Mouse (Mus musculus): ENCODE measurements at regions not wholly inside any gene's neighbourhood (a gene's known extent, or its start where the extent isn't known, plus 50 kb on each side); places are given as distances from the start of the nearest gene placed in this dataset.

DNA sequence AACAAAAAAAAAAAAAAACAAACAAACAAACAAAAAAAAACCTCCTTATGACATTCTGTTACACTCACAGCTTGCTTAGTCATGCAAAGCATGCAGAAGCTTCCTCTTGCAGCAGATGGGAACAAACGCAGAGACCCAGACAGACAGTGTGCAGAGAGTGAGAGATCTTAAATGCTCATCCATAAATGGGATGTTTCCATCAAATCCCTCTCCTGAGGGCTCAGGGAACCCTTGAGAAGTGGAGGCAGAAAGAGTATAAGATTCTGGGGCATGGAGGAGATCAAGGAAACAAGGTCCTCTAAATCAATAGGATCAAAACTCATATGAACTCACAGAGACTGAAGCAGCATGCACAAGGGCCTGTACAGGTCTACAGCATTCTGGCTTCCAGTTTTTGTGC is 52.5 kb downstream of the Adm start:
- Histone ChIP-seq H3K27ac (replicated peaks) (no peak overlapping the region), H3K27me3 (no peaks in the 10 kb centered on the region), H3K9ac (no peak overlapping the region), H3K36me3 (no peaks in the 10 kb centered on the region), H3K4me2 (replicated peaks) (no peak overlapping the region), H3K9me3 (replicated peaks) (no peaks in the 10 kb centered on the region), H3K4me1 (no peaks in the 10 kb centered on the region), H3K4me3 (replicated peaks) (no peak overlapping the region)
- no peak for ATAC-seq (ENCODE audit: insufficient number of reproducible peaks, low FRiP score, low TSS enrichment, low read depth)
- 72% methylated on average over 1 of the region's 1 CpGs for WGBS

DNA sequence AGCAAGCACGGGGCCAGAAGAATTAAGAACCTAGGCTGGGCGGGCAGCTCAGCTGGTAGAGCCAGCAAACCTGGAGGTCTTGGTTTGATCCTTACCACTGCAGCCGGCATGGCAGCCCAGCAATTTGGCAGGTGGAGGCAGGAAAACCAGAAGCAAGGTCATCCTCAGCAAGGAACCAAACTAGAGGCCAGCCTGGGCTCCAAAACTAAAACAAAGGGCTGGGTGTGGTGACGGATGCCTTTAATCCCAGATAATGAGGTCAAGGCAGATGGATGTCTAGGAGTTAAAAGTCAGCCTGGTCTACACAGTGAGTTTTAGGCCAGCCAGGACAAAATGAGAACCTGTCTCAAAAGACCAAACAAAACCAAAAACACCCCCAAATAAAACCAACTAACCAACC is 55.5 kb downstream of the Adm start:
- no peaks in the 10 kb centered on the region for H3K9me3 ChIP-seq (replicated peaks)
- H3K4me2 ChIP-seq (replicated peaks): no peak overlapping the region
- no peak overlapping the region for H3K4me3 ChIP-seq (replicated peaks)
- no peaks in the 10 kb centered on the region for H3K4me1 ChIP-seq
- ATAC-seq (ENCODE audit: insufficient number of reproducible peaks, low FRiP score, low TSS enrichment, low read depth): no peak
- no peaks in the 10 kb centered on the region for H3K36me3 ChIP-seq
- WGBS: 73% methylated on average over 4 of the region's 4 CpGs
- no peak overlapping the region for H3K27ac ChIP-seq (replicated peaks)
- no peak overlapping the region for H3K9ac ChIP-seq
- no peaks in the 10 kb centered on the region for H3K27me3 ChIP-seq

DNA sequence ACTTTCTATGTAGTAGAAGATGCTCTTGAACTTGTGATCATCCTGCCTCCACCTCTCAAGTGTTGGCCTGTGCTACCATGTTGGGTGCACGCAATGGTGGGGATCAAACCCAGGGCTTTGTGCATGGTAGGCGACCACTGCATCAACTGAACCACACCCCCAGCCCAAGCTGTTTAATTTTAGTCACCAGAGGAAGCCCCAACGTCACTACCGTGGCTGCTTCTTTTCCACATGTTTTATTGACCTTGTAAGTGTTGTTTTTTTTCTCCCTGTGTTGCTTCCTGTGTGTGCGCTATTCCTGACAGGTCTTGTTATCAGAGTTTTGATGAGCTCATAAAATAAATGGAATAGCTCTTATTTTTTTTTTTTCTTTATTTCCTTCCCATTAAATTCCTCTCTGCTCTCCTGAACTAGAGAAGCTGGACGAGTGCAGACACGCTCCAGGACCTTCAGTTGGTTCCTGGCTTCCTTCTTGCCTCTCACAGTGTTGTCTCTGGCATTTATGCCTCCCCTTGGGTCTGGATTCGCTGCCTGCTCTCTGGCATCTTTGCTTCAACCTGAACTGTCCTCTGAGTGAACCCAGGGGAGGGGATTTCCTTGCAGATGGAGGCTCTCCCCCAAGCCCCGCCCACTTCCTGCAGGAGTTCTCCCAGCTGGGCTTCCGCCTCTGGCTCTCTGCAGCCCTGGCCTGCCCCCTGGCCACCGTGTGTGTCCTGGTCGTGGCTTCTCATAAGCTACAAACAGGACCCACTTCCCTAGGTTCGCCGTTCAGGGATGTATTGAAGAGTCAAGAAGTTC is 61.6 kb downstream of the Adm start:
- Histone ChIP-seq H3K27me3 (no peaks in the 10 kb centered on the region), H3K27ac (replicated peaks) (peak overlapping the region; percentile 55; the same call in 1 of the 2 replicates), H3K4me2 (replicated peaks) (peak overlapping the region; percentile 21), H3K9me3 (replicated peaks) (no peaks in the 10 kb centered on the region), H3K4me1 (peaks cover 10% of the 10 kb centered on the region), H3K36me3 (no peaks in the 10 kb centered on the region), H3K4me3 (replicated peaks) (no peak overlapping the region), H3K9ac (no peak overlapping the region)
- ATAC-seq (ENCODE audit: insufficient number of reproducible peaks, low FRiP score, low TSS enrichment, low read depth): no peak; the same call in 1 of the 2 replicates
- WGBS: 28% methylated on average over 14 of the region's 14 CpGs

DNA sequence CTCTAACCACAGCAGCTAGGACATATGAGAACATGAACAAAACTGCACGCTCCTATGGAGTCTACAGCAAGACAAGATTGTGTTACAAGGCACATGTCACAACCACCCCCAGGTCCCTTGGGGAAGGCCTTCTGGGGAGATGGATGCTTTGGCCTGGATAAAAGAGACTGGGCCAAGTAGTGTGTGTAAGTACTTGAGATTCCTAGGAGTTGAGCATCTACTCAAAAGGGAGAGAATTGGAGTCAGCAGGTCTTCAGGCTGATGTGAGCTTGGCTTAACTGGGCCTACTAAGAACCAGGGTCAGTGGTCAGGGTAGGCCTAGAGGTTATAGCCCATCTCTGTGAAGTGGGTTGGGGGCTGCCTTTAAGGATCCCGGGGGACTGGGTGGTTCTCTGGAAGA is 62.8 kb downstream of the Adm start:
- WGBS: 87% methylated on average over 2 of the region's 2 CpGs
- ATAC-seq (ENCODE audit: insufficient number of reproducible peaks, low FRiP score, low TSS enrichment, low read depth): no peak
- H3K27ac ChIP-seq (replicated peaks): no peak overlapping the region
- H3K4me3 ChIP-seq (replicated peaks): no peak overlapping the region
- no peak overlapping the region for H3K4me2 ChIP-seq (replicated peaks)
- H3K4me1 ChIP-seq: peaks cover 10% of the 10 kb centered on the region
- no peaks in the 10 kb centered on the region for H3K36me3 ChIP-seq
- H3K9me3 ChIP-seq (replicated peaks): no peaks in the 10 kb centered on the region
- no peak overlapping the region for H3K9ac ChIP-seq
- no peaks in the 10 kb centered on the region for H3K27me3 ChIP-seq

DNA sequence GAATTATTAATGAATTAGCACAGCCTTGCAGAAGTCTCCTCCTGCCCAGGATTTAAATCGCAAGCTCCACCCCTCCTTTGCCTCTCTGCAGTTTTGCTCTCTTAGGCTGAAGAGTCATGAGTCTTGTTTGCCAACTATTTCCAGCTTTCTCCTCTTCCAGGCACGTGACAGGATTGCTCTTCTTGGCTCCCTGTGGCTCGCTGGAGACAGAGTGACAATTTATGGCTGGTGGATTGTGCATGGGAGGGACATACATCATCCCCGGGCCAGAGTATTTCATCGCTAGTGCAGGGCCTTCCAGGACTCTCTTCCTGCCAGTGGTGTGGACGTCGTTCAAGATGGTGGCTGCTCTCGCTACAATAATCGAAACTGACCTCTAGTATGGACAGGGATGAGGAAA is 63.4 kb downstream of the Adm start:
- Histone ChIP-seq H3K9me3 (replicated peaks) (no peaks in the 10 kb centered on the region), H3K27me3 (no peaks in the 10 kb centered on the region), H3K4me2 (replicated peaks) (no peak overlapping the region), H3K27ac (replicated peaks) (no peak overlapping the region), H3K9ac (no peak overlapping the region), H3K4me1 (peaks cover 10% of the 10 kb centered on the region), H3K36me3 (no peaks in the 10 kb centered on the region), H3K4me3 (replicated peaks) (no peak overlapping the region)
- ATAC-seq (ENCODE audit: insufficient number of reproducible peaks, low FRiP score, low TSS enrichment, low read depth): no peak
- 87% methylated on average over 9 of the region's 9 CpGs for WGBS

DNA sequence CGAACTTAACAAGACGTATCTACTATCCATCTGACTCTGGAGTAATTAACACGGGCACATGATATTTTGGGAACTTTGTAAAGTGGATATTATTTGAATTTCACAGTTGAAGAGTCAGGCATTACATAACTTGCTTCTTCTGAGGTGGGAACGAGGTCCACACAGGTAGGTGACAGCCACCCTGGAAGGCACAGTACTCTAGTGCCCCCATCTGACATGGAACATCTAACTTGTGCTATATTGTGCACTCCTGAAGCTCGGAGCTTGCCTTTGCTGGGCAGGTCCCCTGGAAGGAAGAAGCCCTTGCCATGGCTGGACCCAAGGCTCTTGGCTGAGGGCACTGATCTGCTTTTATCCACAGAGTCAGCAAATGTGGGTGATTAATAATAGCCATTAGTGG is 66.8 kb downstream of the Adm start:
- no peak for ATAC-seq (ENCODE audit: insufficient number of reproducible peaks, low FRiP score, low TSS enrichment, low read depth)
- H3K4me3 ChIP-seq (replicated peaks): no peak overlapping the region
- WGBS: 79% methylated on average over 5 of the region's 5 CpGs
- no peaks in the 10 kb centered on the region for H3K36me3 ChIP-seq
- no peaks in the 10 kb centered on the region for H3K9me3 ChIP-seq (replicated peaks)
- H3K27ac ChIP-seq (replicated peaks): no peak overlapping the region
- H3K9ac ChIP-seq: no peak overlapping the region
- no peak overlapping the region for H3K4me2 ChIP-seq (replicated peaks)
- H3K27me3 ChIP-seq: no peaks in the 10 kb centered on the region
- H3K4me1 ChIP-seq: peaks cover 3% of the 10 kb centered on the region

DNA sequence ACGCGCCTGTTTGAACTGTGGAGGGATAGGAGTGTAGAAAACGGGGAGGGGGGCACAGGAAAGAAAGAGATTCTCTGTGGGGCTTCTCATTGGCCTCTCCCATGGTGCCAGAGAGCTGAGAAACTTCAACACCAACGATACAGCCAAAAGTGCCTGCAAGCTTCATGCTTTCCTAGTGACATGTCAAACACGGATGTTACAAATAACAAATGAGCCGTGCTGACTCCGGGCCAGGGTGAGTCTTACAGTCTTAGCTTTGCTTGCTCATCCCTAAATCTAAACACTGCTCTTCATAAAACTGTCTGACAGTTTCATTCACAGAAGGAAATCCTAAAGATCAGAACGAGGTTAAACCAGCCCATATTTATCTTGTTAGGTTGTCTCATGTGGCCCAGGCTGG is 68.3 kb downstream of the Adm start:
- no peak overlapping the region for H3K4me2 ChIP-seq (replicated peaks)
- no peak overlapping the region for H3K4me3 ChIP-seq (replicated peaks)
- H3K9ac ChIP-seq: no peak overlapping the region
- H3K4me1 ChIP-seq: no peaks in the 10 kb centered on the region
- WGBS: 77% methylated on average over 8 of the region's 8 CpGs
- H3K9me3 ChIP-seq (replicated peaks): no peaks in the 10 kb centered on the region
- no peaks in the 10 kb centered on the region for H3K36me3 ChIP-seq
- ATAC-seq (ENCODE audit: insufficient number of reproducible peaks, low FRiP score, low TSS enrichment, low read depth): no peak
- H3K27ac ChIP-seq (replicated peaks): no peak overlapping the region
- H3K27me3 ChIP-seq: no peaks in the 10 kb centered on the region

DNA sequence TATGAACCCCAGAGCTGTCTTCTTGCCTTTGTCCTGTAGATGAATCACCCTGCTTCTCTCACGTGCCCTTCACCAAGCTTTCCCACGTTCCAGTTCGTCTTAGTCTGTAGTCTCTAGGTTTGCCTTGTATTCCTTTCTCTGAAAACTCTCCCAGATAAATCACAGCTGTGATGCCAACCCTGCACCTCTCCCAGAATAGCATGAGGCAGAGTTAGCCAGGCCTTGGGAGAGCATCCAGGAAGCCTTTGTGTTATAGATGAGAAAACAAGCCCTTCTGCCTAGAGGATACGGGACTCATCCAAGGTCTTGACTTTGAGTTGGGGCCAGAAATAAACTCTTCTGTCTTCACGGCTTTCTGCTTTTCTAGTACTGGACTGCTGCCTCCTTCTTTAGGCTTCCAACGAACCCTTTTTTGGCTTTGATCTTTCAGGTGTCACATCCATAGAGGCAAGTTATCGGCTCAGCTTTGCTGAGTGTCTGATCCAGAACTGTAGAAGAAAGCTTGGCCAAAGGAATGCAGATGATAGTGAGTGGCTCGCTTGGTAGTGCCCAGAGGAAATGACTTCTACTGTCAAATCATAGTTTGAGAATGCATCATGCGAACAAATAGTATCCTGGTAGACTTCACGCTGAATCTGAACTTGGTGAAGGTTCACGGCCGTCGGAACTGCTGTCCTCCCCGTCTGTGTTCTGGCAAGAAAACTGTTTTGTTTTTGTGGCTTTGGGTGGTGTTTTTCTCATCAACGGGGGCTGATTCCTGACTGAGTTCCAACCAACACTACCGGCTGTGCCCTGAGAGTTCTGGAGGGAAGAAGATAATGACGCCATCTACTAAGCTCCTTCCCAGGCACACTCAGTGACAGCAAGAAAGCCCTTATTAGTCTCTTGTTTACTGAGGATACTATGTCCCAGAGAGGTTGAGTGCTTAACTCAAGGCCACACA is 69.5 kb upstream of the Ampd3 start:
- no peaks in the 10 kb centered on the region for H3K27me3 ChIP-seq
- H3K9me3 ChIP-seq (replicated peaks): no peaks in the 10 kb centered on the region
- H3K4me2 ChIP-seq (replicated peaks): no peak overlapping the region
- H3K4me3 ChIP-seq (replicated peaks): no peak overlapping the region
- H3K27ac ChIP-seq (replicated peaks): no peak overlapping the region
- no peaks in the 10 kb centered on the region for H3K36me3 ChIP-seq
- 81% methylated on average over 17 of the region's 17 CpGs for WGBS
- no peak for ATAC-seq (ENCODE audit: insufficient number of reproducible peaks, low FRiP score, low TSS enrichment, low read depth)
- no peak overlapping the region for H3K9ac ChIP-seq
- no peaks in the 10 kb centered on the region for H3K4me1 ChIP-seq

DNA sequence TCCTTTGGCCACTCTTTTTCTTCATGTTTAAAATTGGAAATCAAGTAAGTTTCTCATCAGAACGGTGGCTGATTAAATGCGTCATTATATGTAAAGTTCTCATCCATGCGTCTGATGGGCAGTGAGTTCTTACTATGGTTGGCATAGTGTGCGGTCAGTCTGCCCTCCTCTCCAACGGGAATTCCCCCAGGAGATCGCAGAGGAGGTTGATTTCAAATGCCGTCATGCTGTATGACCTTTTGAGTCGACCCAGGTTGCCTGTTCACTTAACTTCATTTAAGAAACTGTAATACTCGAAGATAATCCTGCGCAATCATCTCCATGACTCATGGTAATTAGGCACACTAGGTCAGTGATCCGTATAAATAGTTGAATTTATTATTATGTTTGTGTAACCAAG is 68.4 kb upstream of the Ampd3 start:
- no peak for ATAC-seq (ENCODE audit: insufficient number of reproducible peaks, low FRiP score, low TSS enrichment, low read depth)
- Histone ChIP-seq H3K9ac (no peak overlapping the region), H3K27ac (replicated peaks) (no peak overlapping the region), H3K4me3 (replicated peaks) (no peak overlapping the region), H3K4me1 (no peaks in the 10 kb centered on the region), H3K9me3 (replicated peaks) (no peaks in the 10 kb centered on the region), H3K4me2 (replicated peaks) (no peak overlapping the region), H3K36me3 (no peaks in the 10 kb centered on the region), H3K27me3 (no peaks in the 10 kb centered on the region)
- 77% methylated on average over 11 of the region's 11 CpGs for WGBS

DNA sequence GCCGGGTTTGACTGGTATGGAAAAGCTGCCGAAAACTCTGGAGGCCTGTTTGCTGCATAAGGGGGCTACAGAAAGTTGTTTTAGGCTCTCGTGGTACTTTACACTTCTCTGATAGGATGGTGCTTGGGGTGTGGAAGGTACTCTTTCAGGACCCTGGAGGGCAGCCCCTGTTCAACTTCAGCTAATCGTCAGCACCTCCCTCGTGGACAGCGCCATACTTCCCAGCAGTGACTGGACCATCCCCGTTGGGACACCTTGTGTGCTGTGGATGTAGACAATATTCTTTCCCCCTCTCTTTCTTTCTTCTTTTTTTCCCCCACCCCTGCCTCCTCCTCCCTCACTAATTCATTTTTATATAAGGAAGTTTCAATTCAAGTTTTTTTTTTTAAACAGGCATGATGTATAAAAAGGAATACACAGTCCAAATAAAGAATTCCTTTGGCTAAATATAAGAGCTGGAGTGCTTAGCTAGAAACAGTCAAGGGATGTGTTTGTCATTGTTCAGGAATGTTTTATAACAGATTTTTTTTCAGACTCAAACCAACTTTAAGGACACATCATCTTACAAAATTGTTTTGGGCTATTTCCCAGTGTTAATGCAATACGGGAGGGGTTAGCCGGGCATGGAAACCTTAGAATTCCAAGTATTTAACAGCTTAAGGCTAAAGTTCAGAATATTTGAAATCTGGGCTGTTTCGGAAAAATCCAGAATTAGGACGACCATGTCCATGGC is 66.2 kb upstream of the Ampd3 start:
- Histone ChIP-seq H3K27me3 (no peaks in the 10 kb centered on the region), H3K4me2 (replicated peaks) (no peak overlapping the region), H3K27ac (replicated peaks) (no peak overlapping the region), H3K36me3 (no peaks in the 10 kb centered on the region), H3K9ac (no peak overlapping the region), H3K4me3 (replicated peaks) (no peak overlapping the region), H3K4me1 (peaks cover 10% of the 10 kb centered on the region), H3K9me3 (replicated peaks) (no peaks in the 10 kb centered on the region)
- ATAC-seq (ENCODE audit: insufficient number of reproducible peaks, low FRiP score, low TSS enrichment, low read depth): no peak
- WGBS: 52% methylated on average over 11 of the region's 11 CpGs

DNA sequence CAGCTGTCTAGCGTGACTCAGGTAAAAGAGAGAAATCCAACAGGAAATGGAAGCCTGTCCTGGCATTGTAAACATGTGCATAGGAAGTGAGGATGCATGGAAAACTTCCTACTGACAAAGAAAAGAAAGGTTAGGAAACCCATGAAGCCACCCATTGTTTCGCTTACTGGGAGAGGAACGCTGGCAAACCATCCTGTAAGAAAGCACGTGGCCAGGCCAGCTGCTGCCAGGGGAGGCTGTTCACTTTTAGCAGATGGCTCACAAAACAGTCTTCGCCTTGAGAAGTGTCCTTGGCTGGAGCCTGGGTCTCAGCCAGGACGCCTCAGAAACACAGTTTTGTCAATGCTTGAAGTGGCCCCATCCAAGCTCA is 65.6 kb upstream of the Ampd3 start:
- Histone ChIP-seq H3K36me3 (no peaks in the 10 kb centered on the region), H3K4me2 (replicated peaks) (no peak overlapping the region), H3K27ac (replicated peaks) (no peak overlapping the region), H3K9me3 (replicated peaks) (no peaks in the 10 kb centered on the region), H3K4me1 (peaks cover 15% of the 10 kb centered on the region), H3K4me3 (replicated peaks) (no peak overlapping the region), H3K9ac (no peak overlapping the region), H3K27me3 (no peaks in the 10 kb centered on the region)
- 69% methylated on average over 6 of the region's 6 CpGs for WGBS
- ATAC-seq (ENCODE audit: insufficient number of reproducible peaks, low FRiP score, low TSS enrichment, low read depth): no peak
